Mouse (Mus musculus): Measurements from ENCODE around the gene Ccdc6.

DNA sequence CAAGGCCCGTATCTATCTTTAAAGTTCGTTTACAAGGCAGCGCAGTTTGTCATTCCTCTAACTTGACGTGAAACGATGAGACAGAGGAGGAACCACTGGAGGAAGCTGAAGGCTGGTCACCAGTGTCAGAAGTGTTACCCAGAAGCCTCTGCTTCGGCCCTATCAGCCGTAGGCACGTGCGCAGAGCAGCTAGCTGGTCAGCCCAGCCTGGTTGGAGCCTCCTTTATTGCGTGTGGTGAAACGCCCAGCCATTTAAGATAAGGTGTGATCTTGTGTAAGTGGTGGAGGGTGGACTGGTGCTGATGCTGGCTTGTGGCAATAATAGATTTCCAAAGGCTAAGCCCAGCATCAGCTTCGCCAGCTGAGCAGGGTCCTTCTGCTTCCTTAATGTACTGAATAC is 43.5 kb downstream of the Ccdc6 start:
- TF ChIP-seq USF1 (IDR thresholded peaks at IDR 0.05; ENCODE audit: low read depth) (no peak), MYOG (IDR thresholded peaks at IDR 0.05; ENCODE audit: control insufficient read depth in 1 of 3, insufficient read depth in 1 of 3, insufficient read length in 2 of 3, low read depth in 2 of 3) (no peak), POLR2A (IDR thresholded peaks at IDR 0.05; ENCODE audit: insufficient read length, low read depth) (no peak), MYOD1 (IDR thresholded peaks at IDR 0.05; ENCODE audit: control insufficient read depth in 1 of 3, insufficient read length in 2 of 3, low read depth in 2 of 3) (no peak), E2F4 (IDR thresholded peaks at IDR 0.05; ENCODE audit: insufficient read depth) (no peak), POLR2AphosphoS2 (IDR thresholded peaks at IDR 0.05; ENCODE audit: insufficient read length, low read depth) (no peak)
